Mouse (Mus musculus) macrophage (primary cell): ENCODE measurements around the gene Rgmb. TPM values are rescaled to one million over a fixed set of nuclear protein-coding genes. Genes with fewer than 3 reads are reported as not detected.
A peak's percentile ranks its signal among the peaks of the same experiment; 100 is the strongest.

ENCODE experiments used
- H3K27ac ChIP-seq: fragments of 350-480 bp; formaldehyde crosslinking; 2 replicates; pipeline ENCODE4 v1.9.0; 2021
- H3K36me3 ChIP-seq: fragments of 350-480 bp; formaldehyde crosslinking; 2 replicates; pipeline ENCODE4 v1.9.0; 2021; ENCODE audit errors: inconsistent target
- H3K4me3 ChIP-seq: fragments of 350-480 bp; formaldehyde crosslinking; 2 replicates; pipeline ENCODE4 v1.9.0; 2021; ENCODE audit errors: inconsistent target
- H3K79me2 ChIP-seq: fragments of 350-480 bp; formaldehyde crosslinking; 2 replicates; pipeline ENCODE4 v1.9.0; 2021; ENCODE audit errors: inconsistent target
- WGBS: methylation state at CpG from one replicate; pipeline ENCODE4 v1.1.7; 2026; ENCODE audit warnings: inconsistent platforms; ENCODE audit not compliant: missing documents; 5-methylcytosine and 5-hydroxymethylcytosine counted together
- polyA plus RNA-seq: library from polyadenylated mRNA; stranded (reverse); fragments of 250-400 nt; gene quantifications from 3 replicates; pipeline ENCODE4 v1.2.4, GENCODE M21; 2018; ENCODE audit warnings: inconsistent platforms

Gene Rgmb
- polyA plus RNA-seq, 1 experiment from 2014 or later = 4.9 TPM

DNA sequence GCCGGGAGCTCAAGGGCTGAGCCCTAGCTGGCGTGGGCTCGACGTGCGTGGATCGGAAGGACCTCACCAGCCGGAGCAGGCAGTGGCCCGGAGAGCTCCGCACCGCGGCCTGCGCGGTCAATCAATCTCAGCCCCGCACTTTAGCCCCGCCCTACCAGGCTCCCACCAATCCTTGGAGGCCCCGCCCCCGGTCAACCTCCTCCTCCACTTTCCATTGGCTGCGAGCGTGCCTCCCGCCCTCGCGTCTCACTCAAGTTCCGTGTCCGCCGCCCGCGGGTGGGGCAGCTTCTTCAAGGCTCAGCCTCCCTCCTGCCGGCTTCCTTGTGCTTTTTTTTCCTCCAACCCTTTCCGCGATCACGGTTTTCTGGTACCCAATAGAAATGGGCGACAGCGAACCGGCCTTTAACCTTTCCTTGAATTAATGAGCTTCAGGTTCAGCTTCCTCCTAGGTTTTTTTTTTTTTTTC lies 4.4 kb downstream of the Rgmb start:
- peak overlapping the region; percentile 31; the same call in 1 of the 2 replicates for H3K27ac ChIP-seq
- H3K36me3 ChIP-seq = no peaks in the 10 kb centered on the region
- H3K79me2 ChIP-seq = peaks cover 42% of the 10 kb centered on the region
- H3K4me3 ChIP-seq = peak overlapping the region; percentile 56
- WGBS = 1% methylated on average over 34 of the region's 34 CpGs

DNA sequence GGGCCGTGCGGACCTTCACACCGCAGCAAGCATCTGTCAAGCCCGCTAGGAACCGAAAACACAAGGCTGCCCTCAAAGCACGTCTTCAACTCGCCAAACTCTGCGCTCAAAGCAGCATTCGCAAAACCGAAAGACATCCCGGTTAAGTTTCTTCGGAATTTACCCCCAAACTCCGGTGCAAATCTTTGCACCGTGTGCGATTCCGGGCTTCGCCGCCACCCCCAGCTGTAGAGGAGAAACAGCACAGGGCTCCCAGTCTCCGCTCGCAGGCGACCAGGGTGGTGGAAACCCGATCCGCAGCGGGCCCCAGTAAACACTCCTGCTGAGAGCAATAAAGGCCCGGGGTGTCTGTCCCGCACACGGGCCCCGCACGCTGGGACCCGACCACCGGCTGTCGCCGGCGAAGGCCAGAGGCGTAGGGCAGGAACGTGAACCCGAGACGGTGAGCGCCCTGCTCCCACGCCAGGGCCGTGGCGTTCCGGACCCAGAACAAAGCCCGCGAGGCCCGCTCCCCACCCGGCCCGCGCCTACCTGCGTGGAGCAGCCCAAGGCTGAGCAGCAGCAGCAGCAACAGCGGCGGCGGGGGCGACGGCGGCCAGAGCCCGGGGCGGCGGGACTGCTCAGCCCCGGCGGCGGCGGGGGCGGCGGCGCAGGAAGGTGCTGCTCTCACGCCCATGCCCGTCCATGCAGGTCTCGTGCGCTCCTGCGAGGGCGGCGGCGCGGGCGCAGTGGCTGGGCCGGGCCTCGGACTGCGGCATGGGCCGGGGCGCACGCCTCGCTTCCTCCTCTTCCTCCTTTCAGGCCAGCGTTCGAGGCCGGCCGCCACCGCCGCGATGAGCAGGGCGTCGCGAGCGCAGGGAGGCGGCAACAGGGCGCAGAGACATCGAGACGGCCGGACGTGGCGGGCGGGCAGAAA lies 5.1 kb downstream of the Rgmb start:
- Histone ChIP-seq H3K79me2 (peaks cover 49% of the 10 kb centered on the region), H3K27ac (peak overlapping the region; percentile 19; the same call in 1 of the 2 replicates), H3K4me3 (peak overlapping the region; percentile 72), H3K36me3 (peaks cover 2% of the 10 kb centered on the region; the same call in 1 of the 2 replicates)
- 3% methylated on average over 85 of the region's 102 CpGs for WGBS

DNA sequence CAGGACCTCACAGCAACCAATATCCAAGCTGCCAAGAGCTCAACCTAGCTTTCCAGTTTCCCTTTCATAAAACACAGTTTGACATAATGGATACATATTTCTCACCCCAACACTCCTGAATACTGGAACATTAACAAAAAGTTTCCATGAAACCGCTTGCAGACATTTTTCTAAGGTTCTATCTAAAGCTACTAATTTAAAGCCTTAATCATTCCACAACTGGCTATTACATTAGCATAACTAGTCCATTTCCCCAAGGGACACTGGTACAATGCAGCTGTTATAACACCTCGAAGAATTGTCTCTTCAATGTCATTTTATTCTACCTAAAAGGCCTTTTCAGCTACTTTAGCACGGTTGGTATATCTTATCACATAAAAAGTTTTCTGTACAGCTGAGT lies 6.0 kb downstream of the Rgmb start:
- peaks cover 58% of the 10 kb centered on the region for H3K79me2 ChIP-seq
- H3K4me3 ChIP-seq = peak overlapping the region; percentile 72
- 67% methylated on average over 3 of the region's 3 CpGs for WGBS
- no peak overlapping the region for H3K27ac ChIP-seq
- peaks cover 10% of the 10 kb centered on the region; the same call in 1 of the 2 replicates for H3K36me3 ChIP-seq

DNA sequence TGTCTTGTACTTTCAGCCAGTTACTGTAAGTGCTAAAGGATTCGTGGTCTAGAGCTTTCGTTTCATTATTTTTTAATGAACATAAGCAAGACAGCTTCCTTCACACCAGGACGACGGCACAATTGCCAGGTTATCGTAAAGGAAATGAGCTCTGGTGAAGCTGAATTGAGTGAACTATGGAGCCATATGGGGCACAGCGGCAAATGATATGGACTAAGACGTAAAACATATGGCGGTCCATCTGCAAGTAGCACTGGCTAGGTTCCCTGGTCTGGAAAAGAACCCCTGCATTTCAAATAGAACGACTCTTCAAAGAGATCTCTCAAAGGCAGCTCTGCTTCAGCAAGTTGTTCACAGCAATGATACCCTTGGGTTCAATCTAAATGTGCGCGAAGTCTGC lies 6.5 kb downstream of the Rgmb start:
- 91% methylated on average over 11 of the region's 11 CpGs for WGBS
- peaks cover 63% of the 10 kb centered on the region for H3K79me2 ChIP-seq
- H3K4me3 ChIP-seq = peak overlapping the region; percentile 72
- H3K27ac ChIP-seq = no peak overlapping the region
- H3K36me3 ChIP-seq = peaks cover 10% of the 10 kb centered on the region; the same call in 1 of the 2 replicates

DNA sequence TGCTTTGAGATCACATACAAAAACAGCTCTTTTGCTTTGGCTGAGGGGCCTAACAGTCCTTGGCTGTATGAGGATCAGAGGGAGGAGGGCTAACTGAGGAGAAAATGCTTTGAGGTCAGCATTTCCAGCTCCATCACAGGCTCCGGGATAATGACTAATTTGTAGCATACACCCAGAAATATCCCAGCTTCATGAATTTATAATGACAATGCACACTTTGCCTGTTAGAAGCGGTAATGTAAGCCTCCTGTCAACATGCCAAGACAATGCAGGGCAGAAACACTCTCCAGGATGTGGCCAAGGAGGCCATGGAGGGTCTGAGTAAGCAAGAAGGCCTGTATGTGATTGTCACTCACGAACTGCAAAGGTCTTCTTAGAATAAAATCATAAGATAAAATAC lies 7.0 kb downstream of the Rgmb start:
- 36% methylated on average over 3 of the region's 3 CpGs for WGBS
- Histone ChIP-seq H3K36me3 (peaks cover 10% of the 10 kb centered on the region; the same call in 1 of the 2 replicates), H3K79me2 (peaks cover 68% of the 10 kb centered on the region), H3K4me3 (no peak overlapping the region), H3K27ac (no peak overlapping the region)

DNA sequence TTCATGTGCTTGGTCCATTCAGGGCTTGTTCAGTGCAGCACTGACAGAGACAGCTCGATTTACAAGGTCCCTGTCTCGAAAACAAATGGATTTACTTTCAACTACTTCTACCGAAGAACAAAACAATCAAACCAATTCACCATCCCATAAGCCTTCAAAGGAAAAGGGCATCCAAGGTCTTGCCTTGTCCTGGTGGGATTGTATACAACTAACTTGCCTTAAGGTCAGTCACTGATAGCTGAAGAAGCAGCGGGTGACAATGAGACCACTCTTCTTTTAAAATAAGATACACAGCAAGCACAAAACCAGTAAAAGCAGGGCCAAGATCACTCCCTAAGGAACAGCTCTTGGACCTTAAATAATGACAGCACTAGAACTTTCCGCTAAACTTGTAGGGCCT lies 7.6 kb downstream of the Rgmb start:
- WGBS = 87% methylated on average over 5 of the region's 5 CpGs

DNA sequence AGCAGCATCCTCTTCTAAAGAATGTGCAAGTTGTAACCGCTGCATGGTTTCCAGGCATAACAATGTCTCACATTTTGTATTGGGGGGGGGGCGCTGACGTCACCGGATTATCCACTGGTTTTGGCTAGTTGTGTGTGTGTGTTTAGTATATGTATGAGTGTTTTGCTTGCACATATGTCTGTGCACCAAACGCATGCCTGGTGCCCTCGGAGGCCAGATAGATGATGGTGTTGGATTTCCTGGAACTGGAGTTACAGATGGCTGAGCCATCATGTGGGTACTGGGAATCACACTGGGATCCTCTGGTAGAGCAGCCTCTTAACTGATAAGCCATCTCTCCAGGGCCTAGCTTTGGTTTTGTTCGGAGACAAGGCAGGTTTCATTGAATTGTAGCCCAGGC lies 8.5 kb downstream of the Rgmb start:
- Histone ChIP-seq H3K79me2 (peaks cover 81% of the 10 kb centered on the region), H3K4me3 (no peak overlapping the region), H3K27ac (no peak overlapping the region), H3K36me3 (peaks cover 10% of the 10 kb centered on the region; the same call in 1 of the 2 replicates)
- 97% methylated on average over 7 of the region's 7 CpGs for WGBS

More for the DNA sequence above, 7.6 kb downstream of the Rgmb start:
- Histone ChIP-seq H3K27ac (no peak overlapping the region), H3K79me2 (peaks cover 73% of the 10 kb centered on the region), H3K4me3 (no peak overlapping the region), H3K36me3 (peaks cover 10% of the 10 kb centered on the region; the same call in 1 of the 2 replicates)

DNA sequence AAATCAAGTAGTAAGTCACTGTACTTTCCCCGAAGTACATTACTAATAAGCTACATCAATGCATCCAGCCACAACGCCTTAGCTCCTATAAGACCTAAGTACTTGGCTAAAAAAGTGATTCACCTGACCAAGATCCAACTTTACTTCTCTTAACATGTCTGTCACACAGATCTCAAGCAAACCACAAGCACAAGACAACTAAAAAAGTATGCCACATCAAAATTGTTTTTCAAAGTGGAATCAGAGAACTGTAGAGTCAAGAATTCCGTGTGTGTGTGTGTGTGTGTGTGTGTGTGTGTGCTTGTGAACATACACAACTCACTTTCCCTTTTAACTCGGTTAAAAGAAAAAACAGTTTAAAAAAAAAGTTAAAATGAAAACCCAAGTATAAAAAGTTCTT lies 9.1 kb downstream of the Rgmb start:
- Histone ChIP-seq H3K27ac (no peak overlapping the region), H3K79me2 (peaks cover 88% of the 10 kb centered on the region), H3K4me3 (no peak overlapping the region), H3K36me3 (peaks cover 10% of the 10 kb centered on the region; the same call in 1 of the 2 replicates)
- 89% methylated on average over 4 of the region's 4 CpGs for whole genome bisulfite sequencing

DNA sequence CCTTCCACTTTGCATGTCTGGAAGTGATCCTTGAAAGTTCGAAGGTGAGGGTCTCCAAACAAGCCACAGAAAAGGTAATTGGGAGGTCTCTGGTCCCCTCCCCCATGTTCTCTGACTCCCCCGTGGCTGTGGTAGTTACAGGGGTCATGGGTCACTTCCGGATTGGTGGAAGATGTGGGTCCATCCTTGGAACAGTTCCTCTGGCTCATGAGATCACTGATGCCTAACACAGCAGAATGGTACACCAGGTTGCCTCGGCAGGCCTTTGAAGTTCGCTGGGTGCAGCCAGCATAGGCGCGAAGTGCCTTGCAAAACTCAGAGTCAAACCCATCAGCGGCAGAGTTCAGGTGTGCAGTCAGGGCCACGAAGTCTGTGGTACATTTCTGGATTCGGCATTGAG lies 10.1 kb downstream of the Rgmb start:
- Histone ChIP-seq H3K27ac (no peak overlapping the region), H3K79me2 (peaks cover 97% of the 10 kb centered on the region), H3K4me3 (no peak overlapping the region), H3K36me3 (peaks cover 10% of the 10 kb centered on the region; the same call in 1 of the 2 replicates)
- 86% methylated on average over 9 of the region's 10 CpGs for WGBS

DNA sequence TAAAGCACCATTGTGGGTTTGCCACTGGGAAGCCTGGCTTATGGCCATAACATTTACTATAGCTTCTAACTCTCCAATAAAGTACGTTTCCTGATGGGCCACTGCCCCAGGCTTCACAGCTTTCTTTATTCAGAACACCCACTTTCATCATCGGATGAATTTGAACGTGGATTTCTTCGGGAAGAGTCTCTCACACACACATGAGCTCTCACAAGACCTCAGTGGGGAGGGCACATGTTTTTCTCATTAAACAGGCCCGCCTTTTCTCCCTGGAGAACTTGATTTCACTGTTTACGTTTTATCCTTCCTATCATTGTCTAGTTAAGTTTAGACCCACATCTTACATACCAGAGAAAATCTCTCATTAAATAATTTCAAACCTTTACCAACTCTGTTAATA lies 10.7 kb downstream of the Rgmb start:
- Histone ChIP-seq H3K79me2 (peaks cover 98% of the 10 kb centered on the region), H3K36me3 (peaks cover 10% of the 10 kb centered on the region; the same call in 1 of the 2 replicates), H3K27ac (no peak overlapping the region), H3K4me3 (no peak overlapping the region)
- WGBS = 90% methylated on average over 6 of the region's 6 CpGs

DNA sequence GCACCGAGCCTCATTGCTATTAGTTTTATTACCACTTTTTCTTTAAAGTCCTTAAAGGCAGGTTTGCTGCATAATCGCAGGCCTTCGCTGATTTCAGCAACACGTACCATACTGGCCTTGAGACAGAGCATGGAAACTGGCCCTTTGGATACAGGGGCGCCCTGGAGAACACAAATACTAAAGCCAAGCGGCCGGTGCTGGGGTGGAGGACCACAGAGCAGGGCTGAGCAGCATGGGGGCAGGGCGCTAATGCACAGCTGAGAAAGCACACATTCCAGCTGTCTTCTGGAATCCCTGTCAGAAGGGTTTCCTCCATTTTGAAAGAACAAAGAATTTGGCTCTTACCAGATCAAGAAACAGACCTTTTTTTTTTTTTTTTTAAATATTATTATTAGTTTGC lies 12.5 kb downstream of the Rgmb start:
- peaks cover 91% of the 10 kb centered on the region for H3K79me2 ChIP-seq
- peaks cover 10% of the 10 kb centered on the region; the same call in 1 of the 2 replicates for H3K36me3 ChIP-seq
- no peak overlapping the region for H3K27ac ChIP-seq
- H3K4me3 ChIP-seq = no peak overlapping the region
- 98% methylated on average over 8 of the region's 8 CpGs for WGBS

DNA sequence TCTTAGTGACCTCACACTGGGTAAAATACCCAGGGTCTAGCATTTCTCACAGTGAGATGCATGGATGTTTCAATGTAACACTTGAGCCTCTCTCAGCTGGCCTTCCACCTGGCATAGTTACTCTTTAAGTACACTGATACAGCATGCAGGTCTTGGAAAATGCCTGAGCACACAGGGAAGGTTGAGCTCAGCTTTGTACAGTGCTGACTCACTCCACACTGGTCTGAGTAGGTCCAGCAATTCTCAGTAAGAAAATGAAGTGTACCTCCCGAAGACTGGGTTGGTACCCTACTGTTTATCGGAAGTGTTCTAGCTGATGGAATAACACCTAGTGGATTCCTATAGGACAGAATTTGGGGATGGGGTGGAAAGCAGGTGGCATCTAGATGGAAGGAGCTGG lies 13.2 kb downstream of the Rgmb start:
- H3K4me3 ChIP-seq = no peak overlapping the region
- 100% methylated on average over 2 of the region's 2 CpGs for WGBS
- peaks cover 91% of the 10 kb centered on the region for H3K79me2 ChIP-seq
- no peak overlapping the region for H3K27ac ChIP-seq
- H3K36me3 ChIP-seq = peaks cover 10% of the 10 kb centered on the region; the same call in 1 of the 2 replicates

DNA sequence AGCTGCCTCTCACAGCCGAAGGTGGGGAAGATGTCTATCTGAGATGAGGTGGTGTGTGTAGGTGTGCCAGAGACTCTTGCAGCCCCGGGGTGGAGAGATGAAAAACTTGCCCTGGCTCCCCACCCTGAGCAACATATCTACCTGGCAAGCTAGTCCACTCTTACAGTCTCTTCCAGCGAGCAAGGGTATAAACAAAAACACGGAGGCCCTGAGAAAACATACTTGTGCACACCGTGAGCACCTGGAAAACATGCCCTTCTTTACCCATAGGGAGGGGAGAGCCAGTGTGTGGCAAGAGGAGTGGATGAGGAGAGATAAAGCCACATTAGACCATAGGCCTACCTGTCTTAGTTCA lies 13.8 kb downstream of the Rgmb start:
- Histone ChIP-seq H3K79me2 (peaks cover 89% of the 10 kb centered on the region), H3K4me3 (no peak overlapping the region), H3K36me3 (peaks cover 10% of the 10 kb centered on the region; the same call in 1 of the 2 replicates), H3K27ac (no peak overlapping the region)
- 80% methylated on average over 5 of the region's 5 CpGs for WGBS

DNA sequence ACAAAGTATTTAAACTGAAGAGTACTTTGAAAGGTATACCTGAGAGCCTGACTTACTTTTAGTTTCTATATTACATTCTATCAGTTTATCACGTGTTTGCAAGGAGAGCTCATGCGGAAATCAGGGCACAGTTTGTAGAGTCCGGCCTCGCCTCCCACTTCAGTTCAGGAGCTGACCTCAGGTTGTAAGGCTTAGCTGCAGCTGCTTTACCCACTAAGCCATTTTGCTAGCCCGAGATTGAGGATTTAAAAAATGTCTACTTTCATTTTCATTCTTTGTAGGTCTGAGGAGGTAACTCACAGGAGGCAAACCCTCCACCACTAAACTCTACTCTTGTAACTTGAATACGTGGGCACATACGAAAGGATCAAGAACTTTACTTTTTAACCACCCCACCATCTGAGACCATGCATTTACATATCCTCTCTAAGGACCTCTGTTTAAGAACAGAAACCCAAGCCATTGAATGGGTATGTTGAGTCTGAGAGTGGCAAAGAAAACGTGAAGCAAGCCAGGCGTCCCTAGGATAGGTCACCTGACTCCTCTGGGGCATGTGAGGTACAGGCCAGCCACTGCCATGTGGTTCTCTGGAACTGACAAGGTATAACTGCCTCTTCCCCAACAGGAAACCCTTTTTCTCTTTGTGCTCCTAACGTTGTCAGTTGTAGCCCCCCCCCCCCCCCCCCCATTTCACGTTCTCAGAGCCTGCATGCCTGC lies 14.3 kb downstream of the Rgmb start:
- WGBS = 71% methylated on average over 8 of the region's 11 CpGs
- H3K79me2 ChIP-seq = peaks cover 89% of the 10 kb centered on the region
- no peak overlapping the region for H3K4me3 ChIP-seq
- H3K36me3 ChIP-seq = peaks cover 10% of the 10 kb centered on the region; the same call in 1 of the 2 replicates
- no peak overlapping the region for H3K27ac ChIP-seq
